Mouse (Mus musculus) hindbrain, embryonic 12.5 days (tissue): ENCODE results near the gene Ets1. TPM values are rescaled to one million over a fixed set of nuclear protein-coding genes. Genes with fewer than 3 reads are reported as not detected.

Experiments used
- ATAC-seq: fragments of 200-750 bp; cut with Nextera tagmentation; 2 replicates; pipeline ENCODE4 v1.8.0; 2017; ENCODE audit warnings: moderate TSS enrichment; ENCODE audit not compliant: low FRiP score
- H3K27ac ChIP-seq: fragments of 300-500 bp; sonication (generic); 2 replicates; pipeline ENCODE4 v1.5.1; 2016; ENCODE audit warnings: mild to moderate bottlenecking
- H3K27me3 ChIP-seq: fragments of 300-500 bp; sonication (generic); 2 replicates; pipeline ENCODE4 v1.6.1; 2016; ENCODE audit warnings: mild to moderate bottlenecking
- H3K36me3 ChIP-seq: fragments of 300-500 bp; sonication (generic); 2 replicates; pipeline ENCODE4 v1.6.1; 2016; ENCODE audit warnings: mild to moderate bottlenecking
- H3K4me1 ChIP-seq: fragments of 300-500 bp; sonication (generic); 2 replicates; pipeline ENCODE4 v1.6.1; 2016
- H3K4me2 ChIP-seq: fragments of 300-500 bp; sonication (generic); replicated peaks from 2 replicates; pipeline ENCODE4 v1.6.1; 2016; ENCODE audit warnings: mild to moderate bottlenecking
- H3K4me3 ChIP-seq: fragments of 300-500 bp; sonication (generic); 2 replicates; pipeline ENCODE4 v1.5.1; 2016; ENCODE audit warnings: mild to moderate bottlenecking
- H3K9ac ChIP-seq: fragments of 300-500 bp; sonication (generic); 2 replicates; pipeline ENCODE4 v1.6.1; 2016; ENCODE audit warnings: mild to moderate bottlenecking, moderate library complexity
- H3K9me3 ChIP-seq: fragments of 300-500 bp; sonication (generic); replicated peaks from 2 replicates; pipeline ENCODE4 v1.6.1; 2016; ENCODE audit warnings: mild to moderate bottlenecking
- WGBS: fragments of 180-500 bp; shearing (Covaris S2); methylation state at CpG from one replicate; pipeline ENCODE4 v1.1.7; 2016; 5-methylcytosine and 5-hydroxymethylcytosine counted together
- polyA plus RNA-seq: library from polyadenylated mRNA; unstranded; fragments of >200 nt; fragmentation: Nextera tagmentation; extraction: Ambion mirVana; gene quantifications from 2 replicates; pipeline ENCODE4 v1.2.1, GENCODE M21; 2016

Gene Ets1
- polyA plus RNA-seq, 1 experiment from 2014 or later, result 35.7 TPM

DNA sequence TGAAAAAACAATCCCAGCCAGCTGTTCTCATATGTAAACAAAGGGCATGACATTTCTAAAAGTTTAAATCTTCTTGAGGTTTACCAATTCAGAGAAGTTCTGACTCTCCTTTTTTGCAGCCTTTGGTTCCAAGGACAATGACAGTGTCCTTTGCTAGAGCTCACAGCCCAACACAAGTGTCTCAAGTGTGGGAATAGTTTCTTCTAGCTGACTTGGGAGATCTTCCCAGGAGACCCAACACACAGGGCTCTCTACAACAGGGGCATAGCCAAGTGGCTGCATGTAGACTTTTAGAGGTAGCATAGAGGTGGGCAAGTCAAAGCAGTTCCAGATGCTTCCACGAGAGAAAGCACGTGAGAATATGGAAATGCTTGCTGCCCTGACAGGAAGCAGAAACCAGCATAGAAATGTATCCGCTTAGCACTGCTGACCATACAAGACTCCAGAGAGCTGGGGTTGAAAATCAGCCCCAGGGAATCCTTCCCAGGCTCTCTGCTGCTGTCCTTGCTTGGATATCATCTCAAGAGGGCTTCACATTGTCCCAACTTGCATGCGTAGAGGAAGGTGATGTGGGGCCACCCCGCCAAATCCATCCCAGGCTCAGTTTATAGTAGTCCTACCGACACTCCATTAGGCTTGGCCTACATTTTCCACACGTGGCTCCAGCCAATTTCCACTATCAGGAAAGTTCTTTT is 88.3 kb downstream of the Ets1 start:
- H3K4me2 ChIP-seq, result no peak overlapping the region
- H3K4me1 ChIP-seq, result peaks cover 18% of the 10 kb centered on the region
- WGBS, result 85% methylated on average over 7 of the region's 7 CpGs
- no peak overlapping the region for H3K9ac ChIP-seq
- H3K4me3 ChIP-seq, result no peak overlapping the region
- H3K36me3 ChIP-seq, result no peaks in the 10 kb centered on the region
- no peak for ATAC-seq
- H3K9me3 ChIP-seq, result no peaks in the 10 kb centered on the region; the same call in 1 of the 2 replicates
- H3K27ac ChIP-seq, result no peak overlapping the region
- H3K27me3 ChIP-seq, result peaks cover under 1% of the 10 kb centered on the region; the same call in 1 of the 2 replicates

DNA sequence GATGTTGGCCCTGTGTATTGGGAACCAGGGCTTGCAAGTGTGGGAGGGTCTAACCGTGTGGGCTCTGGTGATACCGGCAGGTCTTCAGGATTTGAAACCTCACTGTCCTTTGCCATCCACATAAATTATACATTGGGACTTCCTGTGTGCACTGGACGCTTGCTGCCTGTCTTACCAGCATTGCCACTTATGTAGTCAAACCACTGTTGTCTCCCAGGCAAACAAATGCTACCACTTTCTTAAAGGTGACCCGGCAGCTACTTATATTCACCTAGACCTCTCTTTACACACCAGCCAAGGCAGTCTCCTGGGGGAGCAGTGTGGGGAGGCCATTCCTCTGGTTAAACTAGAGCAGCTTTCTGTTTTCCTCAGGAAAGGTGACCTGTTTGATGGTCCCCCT is 89.9 kb downstream of the Ets1 start:
- no peak overlapping the region for H3K9ac ChIP-seq
- no peaks in the 10 kb centered on the region for H3K36me3 ChIP-seq
- no peaks in the 10 kb centered on the region for H3K27me3 ChIP-seq
- H3K4me3 ChIP-seq, result no peak overlapping the region
- H3K9me3 ChIP-seq, result no peaks in the 10 kb centered on the region; the same call in 1 of the 2 replicates
- 94% methylated on average over 4 of the region's 4 CpGs for WGBS
- peaks cover 8% of the 10 kb centered on the region; the same call in 1 of the 2 replicates for H3K4me1 ChIP-seq
- no peak for ATAC-seq
- no peak overlapping the region for H3K27ac ChIP-seq
- H3K4me2 ChIP-seq, result no peak overlapping the region

DNA sequence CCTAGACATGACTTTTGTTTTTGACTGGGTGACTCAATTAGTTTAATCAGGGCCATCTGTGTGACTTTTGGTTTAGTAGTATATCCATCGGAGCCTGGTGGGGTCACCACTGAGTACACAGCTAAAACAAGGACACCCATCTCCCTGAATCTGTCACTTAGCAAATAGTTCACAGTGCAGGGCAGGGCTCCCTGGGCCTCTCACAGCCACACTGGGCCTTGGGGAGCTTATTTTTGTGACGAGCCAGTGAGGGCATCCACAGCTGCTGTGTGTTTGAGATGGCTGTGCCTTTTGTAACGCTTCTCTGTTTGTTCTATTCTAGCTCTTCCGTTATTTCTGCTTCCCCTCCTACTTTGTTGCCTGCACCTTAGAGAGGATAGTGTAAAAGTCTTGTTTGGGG is 90.6 kb downstream of the Ets1 start:
- 70% methylated on average over 4 of the region's 4 CpGs for WGBS
- no peak for ATAC-seq
- H3K36me3 ChIP-seq, result no peaks in the 10 kb centered on the region
- H3K4me3 ChIP-seq, result no peak overlapping the region
- no peaks in the 10 kb centered on the region for H3K27me3 ChIP-seq
- peaks cover 7% of the 10 kb centered on the region; the same call in 1 of the 2 replicates for H3K4me1 ChIP-seq
- H3K9ac ChIP-seq, result no peak overlapping the region
- H3K4me2 ChIP-seq, result no peak overlapping the region
- H3K27ac ChIP-seq, result no peak overlapping the region
- H3K9me3 ChIP-seq, result no peaks in the 10 kb centered on the region; the same call in 1 of the 2 replicates

DNA sequence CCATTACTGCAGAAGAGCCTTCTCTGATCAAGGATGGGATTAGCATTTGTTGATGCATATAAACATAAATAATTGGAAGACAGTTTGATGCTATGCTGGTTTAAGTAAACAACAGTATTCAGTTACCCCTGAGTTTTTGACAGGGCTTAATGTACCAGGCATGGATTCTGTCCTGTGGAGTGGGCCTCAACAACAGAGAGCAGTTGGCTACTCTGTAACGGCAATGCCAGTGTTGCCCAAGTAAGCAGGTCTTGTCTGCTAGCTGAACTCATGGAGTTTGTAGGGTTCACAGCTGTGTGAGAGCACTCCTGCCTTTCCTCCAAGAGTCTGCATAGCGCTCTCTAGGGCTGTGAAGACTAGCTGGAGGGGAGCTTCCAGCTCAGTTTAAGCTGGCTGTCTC is 91.0 kb downstream of the Ets1 start:
- no peak overlapping the region for H3K9ac ChIP-seq
- no peak overlapping the region for H3K4me2 ChIP-seq
- H3K4me3 ChIP-seq, result no peak overlapping the region
- no peak for ATAC-seq
- H3K9me3 ChIP-seq, result no peaks in the 10 kb centered on the region; the same call in 1 of the 2 replicates
- no peaks in the 10 kb centered on the region for H3K36me3 ChIP-seq
- no peak overlapping the region for H3K27ac ChIP-seq
- H3K27me3 ChIP-seq, result no peaks in the 10 kb centered on the region
- peaks cover 7% of the 10 kb centered on the region; the same call in 1 of the 2 replicates for H3K4me1 ChIP-seq
- whole genome bisulfite sequencing, result 96% methylated on average over 2 of the region's 2 CpGs

DNA sequence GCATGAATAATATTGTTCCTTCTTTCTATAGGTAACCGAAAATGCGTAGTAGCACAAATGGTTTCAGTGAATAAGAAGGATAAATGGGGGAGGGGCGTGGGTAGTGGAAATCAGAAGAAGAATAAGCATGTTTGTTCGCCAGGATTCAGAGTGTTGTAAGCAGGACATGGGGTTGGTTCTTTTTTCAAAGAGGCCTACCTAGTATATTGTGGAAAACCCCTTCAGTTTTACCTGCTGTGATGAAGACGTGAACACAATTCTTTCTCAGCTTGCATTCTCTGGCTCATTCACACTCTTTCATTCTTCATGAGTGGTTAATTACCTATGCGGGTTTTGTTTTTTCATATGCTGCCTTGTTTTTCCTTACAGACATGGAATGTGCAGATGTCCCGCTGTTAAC is 92.3 kb downstream of the Ets1 start:
- Histone ChIP-seq H3K4me3 (no peak overlapping the region), H3K9ac (no peak overlapping the region), H3K4me2 (no peak overlapping the region), H3K9me3 (no peaks in the 10 kb centered on the region; the same call in 1 of the 2 replicates), H3K27me3 (no peaks in the 10 kb centered on the region), H3K27ac (no peak overlapping the region), H3K4me1 (peaks cover 7% of the 10 kb centered on the region; the same call in 1 of the 2 replicates), H3K36me3 (no peaks in the 10 kb centered on the region)
- WGBS, result 76% methylated on average over 7 of the region's 7 CpGs
- ATAC-seq, result no peak

DNA sequence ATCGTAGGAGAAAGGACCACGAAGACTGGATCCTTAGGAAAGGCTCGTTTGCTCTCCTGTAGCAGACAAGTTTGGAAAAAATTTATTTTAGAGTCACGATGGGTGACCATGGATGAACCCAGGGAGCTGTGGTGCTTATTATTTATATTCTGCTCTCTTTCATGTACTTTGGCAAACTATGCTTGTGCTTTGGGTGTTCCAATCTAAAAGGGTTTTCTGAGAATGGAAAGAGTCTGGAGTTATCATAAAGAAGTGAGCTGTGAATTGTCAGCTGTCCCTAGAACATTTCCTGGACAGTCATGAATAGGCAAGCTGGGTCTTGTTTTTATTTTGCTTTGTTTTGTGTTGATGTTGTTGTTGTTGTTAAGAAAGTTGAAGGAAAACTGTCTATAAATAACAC is 92.8 kb downstream of the Ets1 start:
- Histone ChIP-seq H3K4me1 (peaks cover 7% of the 10 kb centered on the region; the same call in 1 of the 2 replicates), H3K27me3 (no peaks in the 10 kb centered on the region), H3K27ac (no peak overlapping the region), H3K4me2 (no peak overlapping the region), H3K4me3 (no peak overlapping the region), H3K36me3 (no peaks in the 10 kb centered on the region), H3K9ac (no peak overlapping the region), H3K9me3 (no peaks in the 10 kb centered on the region; the same call in 1 of the 2 replicates)
- no peak for ATAC-seq
- WGBS, result 64% methylated on average over 4 of the region's 4 CpGs

DNA sequence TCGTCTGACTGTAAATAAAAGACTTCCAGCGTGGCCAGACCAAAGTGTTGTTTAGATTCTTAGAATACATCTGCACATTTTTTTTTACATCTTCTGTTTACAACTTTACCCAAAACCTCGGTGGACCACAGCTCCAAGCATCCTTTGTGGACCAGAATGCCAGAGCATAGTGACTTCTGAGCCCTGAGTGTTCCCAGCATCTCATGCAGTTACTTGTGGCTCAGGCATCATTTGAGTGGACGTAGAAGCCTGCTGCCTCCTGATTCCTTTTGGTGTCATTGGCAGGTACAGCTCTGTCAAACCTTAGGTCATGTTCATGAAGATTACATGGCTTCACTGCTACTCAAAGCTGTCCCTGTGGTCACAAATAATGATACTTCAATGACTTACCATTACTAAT is 93.2 kb downstream of the Ets1 start:
- ATAC-seq, result no peak
- WGBS, result 88% methylated on average over 4 of the region's 4 CpGs

DNA sequence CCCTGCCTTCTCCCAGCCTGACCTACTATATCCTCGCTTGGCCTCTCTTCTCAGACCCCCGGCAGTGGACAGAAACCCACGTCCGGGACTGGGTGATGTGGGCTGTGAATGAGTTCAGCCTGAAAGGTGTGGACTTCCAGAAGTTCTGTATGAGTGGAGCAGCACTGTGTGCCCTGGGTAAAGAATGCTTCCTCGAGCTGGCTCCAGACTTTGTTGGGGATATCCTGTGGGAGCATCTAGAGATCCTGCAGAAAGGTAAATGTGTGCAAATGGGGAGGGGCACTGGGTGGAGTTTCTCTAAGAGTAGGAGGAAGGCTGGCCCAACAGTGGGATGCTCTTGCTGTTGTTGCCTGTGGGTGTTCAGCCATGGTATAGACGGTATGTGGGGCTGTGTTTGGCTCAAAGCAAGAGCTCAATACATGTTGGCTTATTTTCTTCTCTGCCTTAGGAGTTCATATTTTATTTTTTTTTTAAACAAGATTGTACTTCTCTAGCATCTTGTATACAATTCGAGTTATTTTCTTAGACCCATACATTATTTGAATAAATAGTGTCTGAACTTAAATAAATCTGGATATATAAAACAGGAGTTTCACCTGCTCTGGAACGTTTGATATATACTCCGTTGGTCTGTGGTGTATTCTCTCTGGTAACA is 94.1 kb downstream of the Ets1 start:
- 87% methylated on average over 9 of the region's 9 CpGs for WGBS
- no peaks in the 10 kb centered on the region for H3K36me3 ChIP-seq
- peaks cover 7% of the 10 kb centered on the region; the same call in 1 of the 2 replicates for H3K4me1 ChIP-seq
- H3K4me2 ChIP-seq, result no peak overlapping the region
- no peak overlapping the region for H3K27ac ChIP-seq
- no peaks in the 10 kb centered on the region for H3K27me3 ChIP-seq
- no peaks in the 10 kb centered on the region; the same call in 1 of the 2 replicates for H3K9me3 ChIP-seq
- no peak overlapping the region for H3K4me3 ChIP-seq
- no peak overlapping the region for H3K9ac ChIP-seq
- no peak for ATAC-seq

More for the DNA sequence above, 93.2 kb downstream of the Ets1 start:
- H3K4me3 ChIP-seq, result no peak overlapping the region
- H3K9me3 ChIP-seq, result no peaks in the 10 kb centered on the region; the same call in 1 of the 2 replicates
- peaks cover 7% of the 10 kb centered on the region; the same call in 1 of the 2 replicates for H3K4me1 ChIP-seq
- no peaks in the 10 kb centered on the region for H3K27me3 ChIP-seq
- H3K4me2 ChIP-seq, result no peak overlapping the region
- H3K9ac ChIP-seq, result no peak overlapping the region
- no peak overlapping the region for H3K27ac ChIP-seq
- H3K36me3 ChIP-seq, result no peaks in the 10 kb centered on the region

DNA sequence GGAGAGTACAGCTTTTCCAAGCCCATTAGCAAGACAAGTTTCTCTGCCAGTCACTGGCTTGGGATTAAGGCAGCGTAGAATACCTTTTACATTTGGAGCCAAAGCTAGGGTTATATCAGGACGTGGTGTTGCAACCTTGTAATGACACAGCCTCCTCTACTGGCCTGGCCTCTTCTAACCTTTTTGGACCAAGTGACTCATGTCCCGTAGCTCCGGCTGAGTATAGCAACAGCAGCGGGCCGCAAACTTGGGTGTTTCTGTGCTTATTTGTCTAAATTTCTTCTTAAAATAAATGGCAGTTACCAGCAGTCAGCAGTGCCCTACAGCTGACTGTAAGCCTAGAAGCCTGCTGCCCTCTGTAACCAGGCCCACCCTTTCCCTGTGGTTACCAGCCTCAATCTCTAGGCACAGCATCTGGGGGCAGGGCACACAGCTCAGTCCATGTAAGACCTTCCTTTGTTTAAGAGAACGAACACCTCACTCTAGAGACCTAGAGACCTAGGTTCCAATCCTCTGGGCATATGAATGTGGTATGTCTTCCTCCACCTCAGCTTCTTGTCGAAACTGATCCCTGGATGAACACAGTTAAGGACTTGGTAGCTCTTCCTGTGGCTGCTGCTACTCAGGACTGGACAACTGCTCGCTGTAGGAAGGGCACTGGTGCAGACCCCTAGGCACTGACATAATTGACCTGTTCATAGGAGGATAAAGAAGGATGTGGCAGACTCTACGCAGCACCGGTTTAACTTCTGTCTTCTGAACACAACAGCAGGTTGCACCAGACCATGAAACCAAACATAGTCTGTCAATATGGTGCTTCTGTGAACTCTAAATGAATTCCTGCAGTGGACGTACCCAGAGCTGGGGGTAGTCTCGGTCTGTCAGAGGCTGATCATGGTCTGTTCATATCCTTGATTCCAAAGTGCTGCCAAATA is 94.9 kb downstream of the Ets1 start:
- Histone ChIP-seq H3K9me3 (no peaks in the 10 kb centered on the region; the same call in 1 of the 2 replicates), H3K4me3 (no peak overlapping the region), H3K9ac (no peak overlapping the region), H3K4me2 (no peak overlapping the region), H3K4me1 (peaks cover 7% of the 10 kb centered on the region; the same call in 1 of the 2 replicates), H3K27ac (no peak overlapping the region), H3K27me3 (no peaks in the 10 kb centered on the region), H3K36me3 (no peaks in the 10 kb centered on the region)
- ATAC-seq, result no peak
- WGBS, result 84% methylated on average over 13 of the region's 13 CpGs

DNA sequence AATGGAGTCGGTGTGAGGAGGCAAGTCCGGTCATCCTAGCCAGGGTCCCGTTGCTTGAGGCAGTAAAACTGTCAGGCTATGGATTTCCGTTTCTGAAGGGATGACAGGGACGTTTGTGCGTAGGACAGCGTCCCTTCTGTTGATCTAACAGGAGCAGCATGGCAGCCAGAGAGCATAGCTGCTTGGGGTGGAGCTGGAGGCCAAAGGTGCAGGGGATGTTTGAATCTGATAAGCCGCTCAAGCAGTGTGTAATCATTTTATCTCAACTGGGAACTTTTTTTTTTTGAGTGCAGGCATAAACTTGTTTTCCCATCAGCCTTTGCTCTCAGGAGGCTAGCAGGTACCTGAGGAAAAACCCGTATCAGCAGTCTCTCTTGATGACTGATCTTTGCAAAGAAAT is 95.8 kb downstream of the Ets1 start:
- Histone ChIP-seq H3K36me3 (no peaks in the 10 kb centered on the region), H3K9ac (no peak overlapping the region), H3K4me1 (peaks cover 7% of the 10 kb centered on the region; the same call in 1 of the 2 replicates), H3K9me3 (no peaks in the 10 kb centered on the region; the same call in 1 of the 2 replicates), H3K27ac (no peak overlapping the region), H3K4me2 (no peak overlapping the region), H3K4me3 (no peak overlapping the region), H3K27me3 (no peaks in the 10 kb centered on the region)
- WGBS, result 63% methylated on average over 9 of the region's 9 CpGs
- no peak for ATAC-seq

DNA sequence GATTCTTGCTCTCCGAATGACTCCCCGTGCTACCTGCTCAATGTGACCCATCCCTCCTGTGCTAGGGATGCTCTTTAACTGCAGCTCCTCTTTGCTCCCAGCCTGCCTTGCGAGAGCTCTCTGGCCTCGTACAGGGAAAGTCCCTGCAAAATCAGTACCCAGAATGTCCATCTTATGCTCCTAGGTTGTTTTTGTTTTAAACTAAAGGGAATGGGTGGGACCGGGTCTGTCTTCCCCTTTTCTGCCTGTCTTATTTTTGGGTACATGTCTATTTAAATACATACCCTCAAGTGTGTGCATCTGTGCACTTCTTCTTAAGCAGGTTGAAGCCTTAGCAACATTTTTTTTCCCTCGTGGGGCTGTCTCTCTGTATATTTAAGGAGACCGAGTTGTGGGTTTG is 99.0 kb downstream of the Ets1 start:
- 92% methylated on average over 7 of the region's 7 CpGs for WGBS
- ATAC-seq, result no peak
- H3K36me3 ChIP-seq, result no peaks in the 10 kb centered on the region

DNA sequence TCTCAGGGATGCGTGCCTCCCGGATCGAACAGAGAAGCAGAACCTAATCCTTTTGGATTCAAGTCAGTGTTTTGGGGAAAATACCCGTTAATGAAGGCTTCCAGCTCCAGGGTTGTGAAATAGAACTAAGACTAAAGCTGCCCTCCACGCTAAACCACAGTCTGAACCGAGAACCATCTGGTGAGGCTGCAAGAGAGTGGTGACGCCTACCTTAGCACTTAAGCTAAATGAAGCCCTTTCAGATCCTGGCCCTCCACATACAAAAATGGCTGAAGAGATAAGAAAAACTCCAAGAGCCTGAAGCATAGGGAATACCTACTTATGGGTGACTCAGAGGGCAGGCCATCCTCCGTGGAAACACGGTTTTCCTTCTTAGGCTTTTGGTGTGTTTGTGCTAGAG is 100.0 kb downstream of the Ets1 start:
- Histone ChIP-seq H3K4me3 (no peak overlapping the region), H3K27ac (no peak overlapping the region), H3K27me3 (no peaks in the 10 kb centered on the region), H3K36me3 (no peaks in the 10 kb centered on the region), H3K9me3 (no peaks in the 10 kb centered on the region), H3K4me1 (peaks cover 5% of the 10 kb centered on the region; the same call in 1 of the 2 replicates), H3K9ac (no peak overlapping the region), H3K4me2 (no peak overlapping the region)
- WGBS, result 90% methylated on average over 9 of the region's 9 CpGs
- ATAC-seq, result no peak

More for the DNA sequence above, 99.0 kb downstream of the Ets1 start:
- H3K4me1 ChIP-seq, result peaks cover 5% of the 10 kb centered on the region; the same call in 1 of the 2 replicates
- H3K27me3 ChIP-seq, result no peaks in the 10 kb centered on the region
- H3K9me3 ChIP-seq, result no peaks in the 10 kb centered on the region
- no peak overlapping the region for H3K4me3 ChIP-seq
- no peak overlapping the region for H3K27ac ChIP-seq
- no peak overlapping the region for H3K4me2 ChIP-seq
- H3K9ac ChIP-seq, result no peak overlapping the region
